Mouse (Mus musculus) embryo, embryonic 10 days (tissue): ENCODE measurements around the gene Zfp248.

Source experiments
- DNase-seq: peaks from one replicate; pipeline ENCODE4 v3.0.0-alpha.2; 2015; ENCODE audit warnings: low spot score

Zfp248 gene

GRCm38 (mm10) chr6:118455042-118455631, at the start of gene Zfp248:
Gene Zfp248, minus strand, starts transcription at chr6:118455528.
- peak; percentile 96 for DNase-seq

GRCm38 (mm10) chr6:118499010-118499409, 43.7 kb upstream of the Zfp248 start:
- DNase-seq, result no peak

- no peak for DNase-seq
Observed at GRCm38 (mm10) chr6:118482125-118482524, 26.8 kb upstream of the Zfp248 start.

- peak; percentile 86 for DNase-seq
Observed at GRCm38 (mm10) chr6:118478957-118479708, 23.8 kb upstream of the Zfp248 start, which contains the start of gene Zfp9. Gene Zfp9, minus strand, starts transcription at chr6:118479320.

- DNase-seq, result peak; percentile 19
Observed at GRCm38 (mm10) chr6:118477875-118478785, 22.8 kb upstream of the Zfp248 start.

- no peak for DNase-seq
Observed at GRCm38 (mm10) chr6:118462069-118462705, 6.9 kb upstream of the Zfp248 start.

- no peak for DNase-seq
Observed at GRCm38 (mm10) chr6:118457726-118458125, 2.4 kb upstream of the Zfp248 start.

GRCm38 (mm10) chr6:118454452-118454851, 876 bp downstream of the Zfp248 start:
- peak; percentile 13 for DNase-seq

GRCm38 (mm10) chr6:118431502-118431901, 23.8 kb downstream of the Zfp248 start:
- DNase-seq, result no peak

- no peak for DNase-seq
Observed at GRCm38 (mm10) chr6:118426666-118427065, 28.7 kb downstream of the Zfp248 start.

- peak; percentile 97 for DNase-seq
Observed at GRCm38 (mm10) chr6:118419050-118419920, 36.0 kb downstream of the Zfp248 start, which contains the start of gene Bms1. Gene Bms1, minus strand, starts transcription at chr6:118419474.

- DNase-seq, result no peak
Observed at GRCm38 (mm10) chr6:118410428-118410827, 44.9 kb downstream of the Zfp248 start.

- no peak for DNase-seq
Observed at GRCm38 (mm10) chr6:118408510-118408909, 46.8 kb downstream of the Zfp248 start.

- no peak for DNase-seq
Observed at GRCm38 (mm10) chr6:118406421-118406820, 48.9 kb downstream of the Zfp248 start.

- DNase-seq, result no peak
Observed at GRCm38 (mm10) chr6:118390746-118391145, 64.6 kb downstream of the Zfp248 start.

- no peak for DNase-seq
Observed at GRCm38 (mm10) chr6:118385962-118386361, 69.4 kb downstream of the Zfp248 start.

GRCm38 (mm10) chr6:118381234-118381633, 74.1 kb downstream of the Zfp248 start:
- DNase-seq, result no peak

GRCm38 (mm10) chr6:118380630-118381029, 74.7 kb downstream of the Zfp248 start:
- no peak for DNase-seq

GRCm38 (mm10) chr6:118379451-118380167, 75.7 kb downstream of the Zfp248 start:
- DNase-seq, result peak; percentile 89

GRCm38 (mm10) chr6:118377611-118378010, 77.7 kb downstream of the Zfp248 start:
- no peak for DNase-seq
